Mouse (Mus musculus): ENCODE measurements at regions not wholly inside any gene's neighbourhood (a gene's known extent, or its start where the extent isn't known, plus 50 kb on each side); places are given as distances from the start of the nearest gene placed in this dataset.

DNA sequence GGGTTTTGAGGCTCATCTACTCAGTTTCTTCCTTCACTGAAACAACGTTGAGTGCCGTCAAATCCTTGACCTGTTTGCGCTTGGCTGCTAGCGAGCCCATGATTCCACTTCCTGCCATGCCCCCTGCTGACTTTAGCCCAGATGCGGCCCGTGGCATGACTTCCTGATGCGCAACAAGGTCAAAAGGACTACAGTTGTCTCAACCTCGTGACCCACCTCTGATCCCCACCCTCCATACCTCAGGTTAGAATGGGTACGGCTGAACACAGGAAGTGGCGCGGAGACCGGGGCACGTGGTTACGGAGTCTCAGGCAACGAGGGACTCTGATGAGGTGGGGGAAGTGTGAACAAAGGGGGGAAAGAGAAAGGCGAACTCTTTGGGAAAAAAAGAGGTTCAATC is 135.6 kb upstream of the Sdk2 start:
- TF ChIP-seq ZNF384 (IDR thresholded peaks at IDR 0.05; ENCODE audit: low read depth, low read length) (no peak), MAFK (IDR thresholded peaks at IDR 0.05; ENCODE audit: insufficient read depth, low read depth, low read length) (no peak), HCFC1 (IDR thresholded peaks at IDR 0.05; ENCODE audit: borderline replicate concordance, insufficient read depth, low read length) (no peak), CHD2 (IDR thresholded peaks at IDR 0.05; ENCODE audit: low read depth, low read length) (no peak)

Measured in ES-E14 (cell line).